Mouse (Mus musculus): ENCODE results near the gene E2f6. TPM values are rescaled to one million over a fixed set of nuclear protein-coding genes. Genes with fewer than 3 reads are reported as not detected.
A peak's percentile ranks its signal among the peaks of the same experiment; 100 is the strongest.

The E2f6 gene
- polyA plus RNA-seq, 1 experiment from 2014 or later, result 39.3 TPM

DNA sequence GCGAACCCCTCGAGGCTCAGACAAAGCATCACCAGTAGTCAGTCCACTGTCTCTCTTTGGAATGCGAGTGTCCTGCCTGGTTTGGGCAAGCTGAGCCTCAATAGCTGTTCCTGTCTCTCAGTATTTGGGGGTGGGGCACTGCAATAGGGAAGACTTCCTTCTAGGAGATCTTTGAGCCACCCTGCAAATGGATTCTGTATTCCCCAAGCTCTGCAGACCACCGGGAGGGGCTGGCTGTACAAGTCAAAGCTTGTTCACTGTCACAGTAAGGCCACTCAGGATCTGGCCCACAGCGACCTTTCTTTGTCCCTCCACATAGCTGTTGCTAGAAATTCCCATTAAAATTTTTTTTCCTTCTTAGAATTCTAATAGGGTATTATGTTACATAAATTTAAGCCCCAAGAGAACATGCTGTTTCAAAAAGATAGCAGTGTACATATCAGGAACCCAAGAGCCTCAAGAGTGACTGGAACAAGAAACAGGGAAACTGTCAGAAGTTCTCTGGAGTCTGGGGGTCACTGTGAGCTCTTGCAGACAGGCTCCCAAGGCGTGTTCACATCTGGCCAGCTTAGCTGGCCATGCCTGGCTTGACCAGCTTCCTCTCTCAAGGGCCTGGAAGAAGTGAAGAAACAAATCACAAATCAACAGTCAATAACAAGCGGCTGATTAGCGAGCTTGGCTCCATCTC, 58.5 kb downstream of the E2f6 start:
- H3K4me3 ChIP-seq (replicated peaks), result no peak overlapping the region
- no peak overlapping the region for H3K4me2 ChIP-seq
- no peaks in the 10 kb centered on the region for H3K36me3 ChIP-seq
- H3K27me3 ChIP-seq (replicated peaks), result no peaks in the 10 kb centered on the region
- H3K9me3 ChIP-seq, result no peaks in the 10 kb centered on the region
- peaks cover 33% of the 10 kb centered on the region for H3K4me1 ChIP-seq
- H3K9ac ChIP-seq, result no peak overlapping the region
- peak overlapping the region; percentile 89 for H3K27ac ChIP-seq
- WGBS, result 58% methylated on average over 8 of the region's 8 CpGs
- no peak for ATAC-seq (ENCODE audit: insufficient read depth, low FRiP score, low read depth)

DNA sequence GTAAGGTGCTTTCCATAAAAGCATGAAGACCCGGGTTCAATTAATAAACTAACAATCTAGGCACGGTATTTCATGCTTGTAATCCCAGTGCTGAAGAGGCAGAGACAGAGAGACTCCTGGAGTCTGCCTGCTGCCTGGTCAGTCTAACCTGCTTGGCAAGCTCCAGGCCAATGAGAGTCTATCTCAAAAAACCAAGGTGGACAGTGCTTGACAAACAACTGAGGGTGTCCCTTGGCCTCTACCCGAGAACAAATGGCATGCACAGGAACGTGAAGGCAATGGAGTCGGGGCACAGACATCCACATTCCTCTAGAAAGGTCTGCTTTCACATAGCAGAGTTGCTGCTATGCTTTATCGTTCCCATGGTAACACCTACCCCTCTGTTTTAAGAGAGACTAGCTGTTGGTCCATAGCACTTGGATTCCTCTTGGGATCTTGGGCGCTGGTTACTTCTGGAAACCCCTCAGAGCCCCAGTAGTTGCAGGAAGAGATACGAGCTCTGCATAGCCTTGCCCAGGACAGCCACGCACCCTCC, 59.2 kb downstream of the E2f6 start:
- Histone ChIP-seq H3K9ac (no peak overlapping the region), H3K9me3 (no peaks in the 10 kb centered on the region), H3K27me3 (replicated peaks) (no peaks in the 10 kb centered on the region), H3K4me3 (replicated peaks) (no peak overlapping the region), H3K4me1 (peaks cover 40% of the 10 kb centered on the region), H3K4me2 (peak overlapping the region; percentile 21), H3K27ac (peak overlapping the region; percentile 89), H3K36me3 (no peaks in the 10 kb centered on the region)
- ATAC-seq (ENCODE audit: insufficient read depth, low FRiP score, low read depth), result 0 out of 2 replicates have a peak, but pooled peaks have one; percentile 8
- 39% methylated on average over 9 of the region's 9 CpGs for WGBS

DNA sequence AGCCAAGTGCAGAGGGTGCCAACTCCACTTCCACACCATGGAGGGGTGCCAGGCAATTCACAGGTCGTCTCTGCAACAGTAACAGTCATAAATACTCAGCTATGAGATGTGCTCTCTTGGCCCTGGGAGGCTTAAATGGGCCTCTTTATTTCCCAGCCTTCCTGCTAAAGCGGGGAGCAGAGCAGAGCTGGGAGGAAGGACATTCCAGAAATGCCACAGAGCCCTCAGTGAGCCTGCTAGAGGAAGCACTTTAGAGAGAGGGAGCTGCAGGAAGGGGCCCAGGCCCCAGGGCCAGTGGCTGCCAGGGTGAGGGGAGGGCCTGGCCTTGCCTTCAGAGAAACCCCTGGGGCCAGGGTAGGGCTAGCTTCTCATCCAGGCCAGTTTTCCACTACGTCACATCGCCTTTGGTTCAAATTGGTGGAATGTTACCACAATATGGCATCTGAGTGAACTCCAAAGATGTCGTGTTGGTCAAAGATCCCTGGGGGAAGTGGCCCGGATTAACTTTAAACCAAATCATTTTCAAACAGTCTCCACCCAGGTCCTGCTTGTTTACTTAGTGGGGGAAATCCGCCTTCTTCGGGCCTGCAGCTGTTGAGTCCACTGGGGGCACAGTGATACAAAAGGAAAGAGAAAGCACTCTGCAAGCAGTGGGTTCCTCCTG, 59.8 kb downstream of the E2f6 start:
- WGBS, result 16% methylated on average over 8 of the region's 8 CpGs
- Histone ChIP-seq H3K4me2 (peak overlapping the region; percentile 21), H3K9me3 (no peaks in the 10 kb centered on the region), H3K4me3 (replicated peaks) (no peak overlapping the region), H3K36me3 (no peaks in the 10 kb centered on the region), H3K27ac (peak overlapping the region; percentile 89), H3K9ac (no peak overlapping the region), H3K27me3 (replicated peaks) (no peaks in the 10 kb centered on the region), H3K4me1 (peaks cover 46% of the 10 kb centered on the region)
- peak; percentile 75 for ATAC-seq (ENCODE audit: insufficient read depth, low FRiP score, low read depth)

DNA sequence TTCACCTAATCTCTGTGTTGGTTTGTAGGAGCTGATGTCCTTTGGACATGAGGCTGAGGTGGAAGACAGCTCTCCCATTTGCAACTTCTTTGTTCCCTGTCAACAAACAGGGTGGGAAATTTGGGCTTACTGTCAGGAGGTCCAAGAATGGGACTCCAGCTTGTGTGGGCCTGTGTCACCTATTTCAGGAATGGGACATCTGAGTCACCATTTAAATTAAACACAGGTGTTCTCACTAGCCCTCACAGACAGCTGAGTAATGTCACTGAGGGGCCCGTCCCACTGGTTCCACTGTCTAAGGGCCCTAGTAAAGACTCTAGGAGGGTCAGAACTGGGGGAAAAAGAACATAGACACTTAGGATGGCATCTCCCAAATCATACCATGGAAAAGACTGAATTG, 61.2 kb downstream of the E2f6 start:
- no peak for ATAC-seq (ENCODE audit: insufficient read depth, low FRiP score, low read depth)
- H3K9me3 ChIP-seq, result no peaks in the 10 kb centered on the region
- 81% methylated on average over 1 of the region's 1 CpGs for WGBS
- no peaks in the 10 kb centered on the region for H3K36me3 ChIP-seq
- no peak overlapping the region for H3K4me2 ChIP-seq
- H3K9ac ChIP-seq, result no peak overlapping the region
- H3K27ac ChIP-seq, result no peak overlapping the region
- H3K27me3 ChIP-seq (replicated peaks), result no peaks in the 10 kb centered on the region
- no peak overlapping the region for H3K4me3 ChIP-seq (replicated peaks)
- peaks cover 51% of the 10 kb centered on the region for H3K4me1 ChIP-seq

DNA sequence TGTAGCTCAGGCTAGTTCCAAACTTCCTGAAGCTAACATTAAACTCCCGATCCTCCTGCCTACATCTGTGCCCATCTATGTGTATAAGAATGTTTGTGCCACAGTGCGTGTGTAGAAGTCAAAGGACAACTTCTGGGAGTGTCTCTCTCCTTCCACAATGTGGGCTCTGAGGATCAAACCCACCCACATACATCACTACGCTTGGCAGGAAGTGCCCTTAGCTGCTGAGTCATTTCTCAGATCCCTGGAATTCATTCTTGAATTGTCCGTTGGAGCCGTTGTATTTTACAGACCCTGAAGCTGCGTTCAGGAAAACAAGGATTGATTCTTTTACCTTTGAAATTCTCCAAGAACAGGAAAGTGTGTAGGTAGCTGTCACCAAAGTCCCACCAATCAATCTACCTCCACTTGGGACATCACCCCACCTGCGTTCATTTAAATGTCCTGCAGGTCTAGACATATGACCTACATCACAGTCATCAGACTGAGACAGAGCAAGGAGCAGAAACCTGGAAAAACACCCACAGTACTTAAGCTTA, 62.2 kb downstream of the E2f6 start:
- H3K27me3 ChIP-seq (replicated peaks), result no peaks in the 10 kb centered on the region
- no peak overlapping the region for H3K4me2 ChIP-seq
- no peaks in the 10 kb centered on the region for H3K36me3 ChIP-seq
- H3K27ac ChIP-seq, result no peak overlapping the region
- peaks cover 56% of the 10 kb centered on the region for H3K4me1 ChIP-seq
- H3K9me3 ChIP-seq, result no peaks in the 10 kb centered on the region
- ATAC-seq (ENCODE audit: insufficient read depth, low FRiP score, low read depth), result no peak
- H3K9ac ChIP-seq, result no peak overlapping the region
- H3K4me3 ChIP-seq (replicated peaks), result no peak overlapping the region
- 55% methylated on average over 7 of the region's 7 CpGs for WGBS

DNA sequence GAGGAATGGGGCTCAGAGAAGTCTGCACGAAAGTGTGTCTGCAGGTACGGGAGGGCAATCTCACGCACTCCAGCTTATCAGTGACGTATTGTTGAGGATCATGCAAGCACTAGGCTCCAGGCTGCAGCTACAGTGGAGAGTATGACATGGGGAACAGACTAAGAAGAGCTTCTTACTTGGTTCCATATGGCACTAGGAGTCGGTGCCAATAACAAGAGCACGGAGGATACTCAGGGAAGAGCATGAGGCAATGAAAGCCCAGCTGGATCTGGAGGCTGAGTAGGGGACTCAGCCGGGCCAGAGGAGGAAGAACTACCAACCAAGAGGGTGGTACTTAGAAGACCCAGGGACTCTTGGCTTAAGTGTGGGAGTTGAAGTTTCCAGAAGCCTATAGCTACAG, 62.8 kb downstream of the E2f6 start:
- no peaks in the 10 kb centered on the region for H3K9me3 ChIP-seq
- no peak overlapping the region for H3K4me2 ChIP-seq
- WGBS, result 76% methylated on average over 7 of the region's 7 CpGs
- H3K27me3 ChIP-seq (replicated peaks), result no peaks in the 10 kb centered on the region
- no peaks in the 10 kb centered on the region for H3K36me3 ChIP-seq
- H3K4me3 ChIP-seq (replicated peaks), result no peak overlapping the region
- no peak for ATAC-seq (ENCODE audit: insufficient read depth, low FRiP score, low read depth)
- no peak overlapping the region for H3K27ac ChIP-seq
- H3K4me1 ChIP-seq, result peaks cover 56% of the 10 kb centered on the region
- no peak overlapping the region for H3K9ac ChIP-seq

DNA sequence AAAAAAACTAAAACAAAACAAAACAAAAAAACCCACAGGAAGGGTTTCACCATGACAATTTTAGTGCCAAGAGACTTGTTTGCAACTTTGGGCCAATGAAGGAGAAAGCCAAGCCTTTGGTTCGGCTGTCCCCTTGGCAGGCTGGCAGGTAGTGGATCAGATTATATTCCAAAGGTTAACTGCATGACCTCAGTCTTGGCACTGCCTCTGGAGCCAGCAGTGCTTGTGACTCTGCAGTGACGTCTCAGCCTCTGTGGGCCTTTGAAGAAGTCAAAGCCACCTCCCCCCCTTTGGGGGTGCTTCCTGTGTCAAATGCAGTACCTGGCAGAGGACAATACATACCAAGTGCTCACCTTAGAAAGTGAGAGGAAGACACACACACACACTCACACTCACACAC, 63.3 kb downstream of the E2f6 start:
- Histone ChIP-seq H3K4me1 (peaks cover 52% of the 10 kb centered on the region), H3K27ac (no peak overlapping the region)
- no peak for ATAC-seq (ENCODE audit: insufficient read depth, low FRiP score, low read depth)

DNA sequence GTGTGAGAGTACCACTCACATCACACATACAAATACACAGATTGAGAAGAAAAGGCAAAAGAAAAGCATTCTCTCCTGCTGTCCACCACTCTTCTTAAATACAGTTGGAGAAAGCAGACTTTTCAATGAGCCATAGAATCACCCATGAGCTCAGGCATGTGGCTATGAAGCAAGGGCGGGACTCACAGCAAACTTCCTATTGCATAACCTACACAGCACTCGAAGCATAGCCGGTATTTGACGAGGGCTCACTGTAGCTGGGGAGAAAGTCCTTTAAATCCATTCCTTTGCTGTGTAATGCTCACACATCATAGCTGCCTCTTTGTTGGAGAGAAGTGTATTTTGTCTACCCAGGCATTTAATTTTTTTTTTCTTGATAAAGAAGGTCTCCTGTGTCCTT, 64.5 kb downstream of the E2f6 start:
- H3K36me3 ChIP-seq, result no peaks in the 10 kb centered on the region
- H3K9ac ChIP-seq, result no peak overlapping the region
- H3K9me3 ChIP-seq, result no peaks in the 10 kb centered on the region
- peak overlapping the region; percentile 49 for H3K27ac ChIP-seq
- H3K27me3 ChIP-seq (replicated peaks), result no peaks in the 10 kb centered on the region
- ATAC-seq (ENCODE audit: insufficient read depth, low FRiP score, low read depth), result no peak
- H3K4me1 ChIP-seq, result peaks cover 44% of the 10 kb centered on the region
- no peak overlapping the region for H3K4me2 ChIP-seq
- no peak overlapping the region for H3K4me3 ChIP-seq (replicated peaks)
- WGBS, result 29% methylated on average over 4 of the region's 4 CpGs

More for the DNA sequence above, 63.3 kb downstream of the E2f6 start:
- Histone ChIP-seq H3K27me3 (replicated peaks) (no peaks in the 10 kb centered on the region), H3K36me3 (no peaks in the 10 kb centered on the region), H3K9ac (no peak overlapping the region), H3K4me2 (no peak overlapping the region), H3K9me3 (no peaks in the 10 kb centered on the region), H3K4me3 (replicated peaks) (no peak overlapping the region)
- WGBS, result 54% methylated on average over 2 of the region's 2 CpGs

DNA sequence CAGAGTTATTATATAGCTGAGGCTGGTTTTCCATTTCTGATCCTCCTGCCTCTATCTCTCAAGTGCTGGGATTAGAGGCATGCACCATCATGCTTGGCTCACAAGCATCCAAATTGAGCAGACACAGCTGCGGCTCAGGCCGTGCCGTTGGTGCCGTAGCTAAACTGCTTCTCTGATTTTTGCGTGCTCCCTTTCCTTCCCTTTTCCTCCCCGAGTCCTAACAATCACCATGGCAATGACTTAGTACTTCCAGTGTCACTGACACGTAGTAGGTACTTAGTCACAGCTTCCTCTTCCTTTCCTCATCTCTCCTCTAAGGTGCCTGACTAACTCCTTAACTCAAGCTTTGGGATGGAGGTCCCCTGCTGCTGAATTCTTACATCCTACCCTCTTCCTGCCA, 64.9 kb downstream of the E2f6 start:
- no peaks in the 10 kb centered on the region for H3K36me3 ChIP-seq
- no peaks in the 10 kb centered on the region for H3K9me3 ChIP-seq
- no peak overlapping the region for H3K4me2 ChIP-seq
- no peaks in the 10 kb centered on the region for H3K27me3 ChIP-seq (replicated peaks)
- no peak for ATAC-seq (ENCODE audit: insufficient read depth, low FRiP score, low read depth)
- peak overlapping the region; percentile 49 for H3K27ac ChIP-seq
- H3K4me1 ChIP-seq, result peaks cover 40% of the 10 kb centered on the region
- H3K4me3 ChIP-seq (replicated peaks), result no peak overlapping the region
- 47% methylated on average over 7 of the region's 7 CpGs for WGBS
- no peak overlapping the region for H3K9ac ChIP-seq

DNA sequence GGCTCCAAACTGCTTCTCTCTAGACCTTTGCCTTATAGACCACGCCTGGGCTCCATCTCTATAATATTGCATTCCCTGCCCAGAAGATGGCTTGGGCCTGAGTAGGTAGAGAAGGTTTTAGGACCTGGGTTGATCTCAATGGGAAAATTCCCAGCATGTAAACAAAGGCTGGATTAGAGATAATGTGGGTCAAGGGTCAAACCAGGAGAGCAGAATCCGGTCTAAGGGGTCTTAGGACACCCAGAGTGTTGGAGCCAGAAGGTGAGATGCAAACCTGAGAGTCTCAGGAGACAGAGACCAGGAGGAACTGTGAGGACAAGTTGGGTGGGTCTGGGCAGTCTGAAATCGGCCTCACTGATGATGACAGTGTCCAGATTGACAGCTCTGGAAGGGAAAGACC, 65.9 kb downstream of the E2f6 start:
- Histone ChIP-seq H3K4me1 (peaks cover 36% of the 10 kb centered on the region), H3K27me3 (replicated peaks) (no peaks in the 10 kb centered on the region), H3K9me3 (no peaks in the 10 kb centered on the region), H3K27ac (peak overlapping the region; percentile 52; the same call in 1 of the 2 replicates), H3K4me3 (replicated peaks) (no peak overlapping the region), H3K4me2 (no peak overlapping the region), H3K9ac (no peak overlapping the region), H3K36me3 (no peaks in the 10 kb centered on the region)
- WGBS, result 47% methylated on average over 3 of the region's 3 CpGs
- ATAC-seq (ENCODE audit: insufficient read depth, low FRiP score, low read depth), result no peak

DNA sequence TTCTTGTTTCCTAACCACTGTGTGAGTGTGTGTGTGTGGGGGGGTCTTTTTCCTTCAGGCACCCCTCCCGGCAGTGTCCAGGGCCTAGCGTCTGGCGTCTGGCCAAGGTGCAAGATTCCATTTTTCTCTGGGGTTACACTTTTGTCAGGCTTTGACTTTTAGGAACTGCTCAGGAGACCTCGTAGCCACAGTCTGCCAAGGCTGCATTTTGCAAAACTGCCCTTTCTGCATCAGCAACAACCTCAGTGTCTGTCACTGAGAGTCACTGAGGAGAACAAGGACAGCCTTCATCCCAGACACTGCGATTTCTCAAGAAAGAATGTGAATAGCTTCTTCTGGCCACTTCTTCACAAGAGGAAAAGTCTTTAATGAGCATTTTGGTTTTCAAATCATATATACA, 66.4 kb downstream of the E2f6 start:
- no peaks in the 10 kb centered on the region for H3K9me3 ChIP-seq
- H3K4me3 ChIP-seq (replicated peaks), result no peak overlapping the region
- H3K4me2 ChIP-seq, result no peak overlapping the region
- 37% methylated on average over 5 of the region's 5 CpGs for WGBS
- ATAC-seq (ENCODE audit: insufficient read depth, low FRiP score, low read depth), result no peak
- peaks cover 36% of the 10 kb centered on the region for H3K4me1 ChIP-seq
- H3K27me3 ChIP-seq (replicated peaks), result no peaks in the 10 kb centered on the region
- peak overlapping the region; percentile 52 for H3K27ac ChIP-seq
- no peaks in the 10 kb centered on the region for H3K36me3 ChIP-seq
- no peak overlapping the region for H3K9ac ChIP-seq

DNA sequence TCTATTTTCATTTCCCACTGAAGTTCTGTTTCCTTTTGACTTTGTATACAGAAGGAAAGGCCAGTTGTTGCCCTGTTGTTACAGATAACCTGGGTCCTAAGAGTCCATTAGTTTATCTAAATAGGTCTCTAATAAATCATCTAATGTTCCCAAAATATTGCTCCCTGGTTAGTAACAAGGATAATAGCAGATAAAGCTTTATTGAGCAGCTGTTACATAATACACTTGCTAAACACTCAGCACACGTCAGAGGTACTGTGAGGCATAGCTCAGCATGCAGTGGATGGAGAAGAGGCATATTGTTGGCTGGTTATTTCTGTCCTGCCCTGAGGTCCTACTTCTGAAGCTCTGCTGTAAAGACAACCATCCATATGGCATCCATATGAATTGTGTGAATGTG, 66.9 kb downstream of the E2f6 start:
- Histone ChIP-seq H3K4me1 (peaks cover 36% of the 10 kb centered on the region), H3K27ac (no peak overlapping the region), H3K36me3 (no peaks in the 10 kb centered on the region), H3K27me3 (replicated peaks) (no peaks in the 10 kb centered on the region), H3K9ac (no peak overlapping the region), H3K4me3 (replicated peaks) (no peak overlapping the region), H3K4me2 (no peak overlapping the region), H3K9me3 (no peaks in the 10 kb centered on the region)
- WGBS, result 34% methylated on average over 1 of the region's 1 CpGs
- ATAC-seq (ENCODE audit: insufficient read depth, low FRiP score, low read depth), result no peak

Measured in stomach, embryonic 15.5 days (tissue).